Mouse (Mus musculus): ENCODE results near the gene Psmb9. TPM values are rescaled to one million over a fixed set of nuclear protein-coding genes. Genes with fewer than 3 reads are reported as not detected.

Gene Psmb9
- polyA plus RNA-seq, 1 experiment from 2014 or later = 2.1 TPM

Other genes starting within 250 kb of the Psmb9 start
- gene Pfdn6, start 247.4 kb downstream of the Psmb9 start, polyA plus RNA-seq (2014; fragmentation: Nextera tagmentation; extraction: Ambion mirVana) = 169 and 211 TPM in 2 replicates
- gene Wdr46, start 247.1 kb downstream of the Psmb9 start, polyA plus RNA-seq (2014; fragmentation: Nextera tagmentation; extraction: Ambion mirVana) = 26.5 and 37.8 TPM in 2 replicates
- 2.8 and 3.3 TPM in 2 replicates for gene B3galt4, start 236.3 kb downstream of the Psmb9 start, polyA plus RNA-seq (2014; fragmentation: Nextera tagmentation; extraction: Ambion mirVana)
- gene Vps52, start 232.0 kb downstream of the Psmb9 start, polyA plus RNA-seq (2014; fragmentation: Nextera tagmentation; extraction: Ambion mirVana) = 24.9 and 40.8 TPM in 2 replicates
- 2,014 and 2,736 TPM in 2 replicates for gene Rps18, start 231.8 kb downstream of the Psmb9 start, polyA plus RNA-seq (2014; fragmentation: Nextera tagmentation; extraction: Ambion mirVana)
- gene H2-K1, start 187.4 kb downstream of the Psmb9 start, polyA plus RNA-seq (2014; fragmentation: Nextera tagmentation; extraction: Ambion mirVana) = 11.2 and 18.8 TPM in 2 replicates
- gene Ring1, start 163.1 kb downstream of the Psmb9 start, polyA plus RNA-seq (2014; fragmentation: Nextera tagmentation; extraction: Ambion mirVana) = 5.5 and 12.4 TPM in 2 replicates
- 46.0 and 53.0 TPM in 2 replicates for gene H2-Ke6, start 159.7 kb downstream of the Psmb9 start, polyA plus RNA-seq (2014; fragmentation: Nextera tagmentation; extraction: Ambion mirVana)
- 70.3 and 86.0 TPM in 2 replicates for gene Slc39a7, start 156.1 kb downstream of the Psmb9 start, polyA plus RNA-seq (2014; fragmentation: Nextera tagmentation; extraction: Ambion mirVana)
- gene Rxrb, start 156.0 kb downstream of the Psmb9 start, polyA plus RNA-seq (2014; fragmentation: Nextera tagmentation; extraction: Ambion mirVana) = 22.2 and 28.0 TPM in 2 replicates
- 1.9 and 2.1 TPM in 2 replicates for gene Col11a2, start 148.3 kb downstream of the Psmb9 start, polyA plus RNA-seq (2014; fragmentation: Nextera tagmentation; extraction: Ambion mirVana)
- 0.51 and 0.76 TPM in 2 replicates for gene H2-Oa, start 95.4 kb downstream of the Psmb9 start, polyA plus RNA-seq (2014; fragmentation: Nextera tagmentation; extraction: Ambion mirVana)
- 16.1 and 19.3 TPM in 2 replicates for gene H2-DMa, start 68.2 kb downstream of the Psmb9 start, polyA plus RNA-seq (2014; fragmentation: Nextera tagmentation; extraction: Ambion mirVana)
- gene Brd2, start 65.1 kb downstream of the Psmb9 start, polyA plus RNA-seq (2014; fragmentation: Nextera tagmentation; extraction: Ambion mirVana) = 153 and 178 TPM in 2 replicates
- 18.5 and 21.9 TPM in 2 replicates for gene H2-DMb2, start 44.5 kb downstream of the Psmb9 start, polyA plus RNA-seq (2014; fragmentation: Nextera tagmentation; extraction: Ambion mirVana)
- gene H2-DMb1, start 34.7 kb downstream of the Psmb9 start, polyA plus RNA-seq (2014; fragmentation: Nextera tagmentation; extraction: Ambion mirVana) = 4.1 and 4.2 TPM in 2 replicates
- 1.9 and 2.9 TPM in 2 replicates for gene Tap1, start 211 bp downstream of the Psmb9 start, polyA plus RNA-seq (2014; fragmentation: Nextera tagmentation; extraction: Ambion mirVana)
- 4.3 and 4.8 TPM in 2 replicates for gene Psmb8, start 10.0 kb upstream of the Psmb9 start, polyA plus RNA-seq (2014; fragmentation: Nextera tagmentation; extraction: Ambion mirVana)
- gene Tap2, start 15.8 kb upstream of the Psmb9 start, polyA plus RNA-seq (2014; fragmentation: Nextera tagmentation; extraction: Ambion mirVana) = 1.2 and 1.8 TPM in 2 replicates
- not detected in 2 replicates for gene H2-Ob, start 51.1 kb upstream of the Psmb9 start, polyA plus RNA-seq (2014; fragmentation: Nextera tagmentation; extraction: Ambion mirVana)
- gene H2-Ab1, start 69.9 kb upstream of the Psmb9 start, polyA plus RNA-seq (2014; fragmentation: Nextera tagmentation; extraction: Ambion mirVana) = 21.7 and 22.9 TPM in 2 replicates
- 2.7 TPM in 2 replicates for gene H2-Aa, start 100.1 kb upstream of the Psmb9 start, polyA plus RNA-seq (2014; fragmentation: Nextera tagmentation; extraction: Ambion mirVana)
- 5.9 and 7.1 TPM in 2 replicates for gene H2-Eb1, start 118.1 kb upstream of the Psmb9 start, polyA plus RNA-seq (2014; fragmentation: Nextera tagmentation; extraction: Ambion mirVana)
- gene H2-Eb2, start 137.9 kb upstream of the Psmb9 start, polyA plus RNA-seq (2014; fragmentation: Nextera tagmentation; extraction: Ambion mirVana) = 0.09 TPM in 1 of 2 replicates, not detected in the other
- gene Btnl2, start 167.1 kb upstream of the Psmb9 start, polyA plus RNA-seq (2014; fragmentation: Nextera tagmentation; extraction: Ambion mirVana) = 0.14 TPM in 1 of 2 replicates, not detected in the other
- not detected in 2 replicates for gene Btnl1, start 189.4 kb upstream of the Psmb9 start, polyA plus RNA-seq (2014; fragmentation: Nextera tagmentation; extraction: Ambion mirVana)
- 0.74 and 1.9 TPM in 2 replicates for gene BC051142, start 211.1 kb upstream of the Psmb9 start, polyA plus RNA-seq (2014; fragmentation: Nextera tagmentation; extraction: Ambion mirVana)